Mouse (Mus musculus): ENCODE measurements around the gene Cog1.

The Cog1 gene

GRCm38 (mm10) chr11:113699643-113700042, 50.7 kb downstream of the Cog1 start:
- DNase-seq (ENCODE audit: low read depth, low spot score), result no peak

- DNase-seq (ENCODE audit: low read depth, low spot score), result peak; percentile 86
Observed at GRCm38 (mm10) chr11:113703758-113704157, 54.8 kb downstream of the Cog1 start.

DNA sequence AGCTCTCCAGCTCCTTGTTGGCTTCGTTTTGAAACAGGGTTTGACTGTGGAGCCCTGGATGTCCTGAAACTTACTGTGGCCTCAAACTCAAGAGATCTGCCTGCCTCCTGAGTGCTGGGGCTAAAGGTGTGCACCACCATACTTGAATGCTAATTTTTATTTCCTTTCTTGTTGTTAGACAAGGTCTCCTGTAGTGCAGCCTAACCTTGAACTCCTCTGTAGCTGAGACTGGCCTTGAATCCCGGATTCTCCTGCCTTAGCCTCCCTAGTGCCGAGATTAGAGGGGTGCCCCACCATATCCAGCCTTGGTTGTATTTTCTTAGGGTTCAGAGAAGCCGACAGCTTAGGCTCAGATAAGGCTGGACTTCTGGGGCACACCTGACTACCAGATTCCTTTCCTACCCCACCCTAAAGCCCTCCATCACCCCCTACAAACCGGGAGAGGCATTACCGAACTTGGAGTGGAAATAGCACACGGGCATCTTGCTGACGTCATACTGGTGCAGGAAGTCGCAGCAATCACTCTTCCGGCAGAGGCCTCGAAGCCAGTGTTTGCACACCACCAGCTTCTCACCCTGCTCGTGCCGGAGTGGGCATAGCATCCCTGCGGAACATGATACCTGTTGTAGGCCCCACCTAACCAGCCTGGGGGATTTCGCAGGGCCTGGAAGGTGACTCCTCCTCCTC, 57.1 kb downstream of the Cog1 start:
- no peak for DNase-seq (ENCODE audit: low read depth, low spot score)

- no peak for DNase-seq (ENCODE audit: low read depth, low spot score)
Observed at GRCm38 (mm10) chr11:113708629-113709213, 59.8 kb downstream of the Cog1 start.

DNA sequence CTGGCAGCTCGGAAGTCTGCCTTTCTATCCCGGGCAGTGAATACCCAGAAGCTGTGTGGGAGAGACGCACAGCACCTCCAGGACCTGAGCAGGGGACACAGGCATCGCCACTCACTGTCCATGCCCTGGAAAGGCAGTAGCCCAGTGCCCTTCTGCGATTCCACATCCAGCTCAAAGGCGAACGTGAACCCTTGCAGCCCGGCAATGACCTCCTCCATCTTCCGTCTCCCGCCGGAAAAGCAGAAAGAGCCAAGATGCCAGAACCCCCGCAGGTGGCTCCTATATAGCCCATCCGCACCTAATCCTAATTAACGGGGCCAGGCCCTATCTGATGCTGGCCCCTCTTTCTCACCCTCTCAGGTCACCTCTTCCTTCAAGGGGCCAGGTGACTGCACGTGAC, 60.3 kb downstream of the Cog1 start:
- DNase-seq (ENCODE audit: low read depth, low spot score), result no peak

- peak; percentile 65 for DNase-seq (ENCODE audit: low read depth, low spot score)
Observed at GRCm38 (mm10) chr11:113709731-113710256, 60.8 kb downstream of the Cog1 start, which contains the start of gene Cpsf4l. TSS of gene Cpsf4l (minus strand) at chr11:113710017.

DNA sequence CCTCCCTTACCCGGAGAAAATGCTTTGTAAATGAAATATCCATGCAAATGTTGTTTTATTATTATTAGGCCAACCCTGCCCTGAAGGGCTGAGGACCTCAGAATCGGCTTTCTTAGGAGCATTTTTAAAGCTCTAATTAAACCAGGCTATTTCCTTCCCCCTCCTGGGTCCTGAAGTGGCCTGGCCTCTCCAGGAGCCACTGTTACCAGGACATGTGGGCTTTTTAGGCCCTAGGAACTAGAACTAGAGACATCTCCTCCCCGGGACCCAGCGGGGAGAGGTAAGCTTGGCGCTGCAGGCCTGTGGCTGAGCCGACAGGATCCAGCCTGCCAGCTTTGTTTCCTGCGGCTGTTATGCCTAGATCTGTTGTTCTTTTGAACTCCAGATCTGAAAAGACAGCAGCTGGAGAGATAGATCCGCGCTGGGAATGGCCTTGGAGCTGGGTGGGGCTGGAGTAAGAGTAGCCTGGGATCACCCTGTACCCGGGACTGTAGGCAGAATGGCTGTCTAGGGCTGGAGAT, 61.3 kb downstream of the Cog1 start:
- peak; percentile 47 for DNase-seq (ENCODE audit: low read depth, low spot score)

DNA sequence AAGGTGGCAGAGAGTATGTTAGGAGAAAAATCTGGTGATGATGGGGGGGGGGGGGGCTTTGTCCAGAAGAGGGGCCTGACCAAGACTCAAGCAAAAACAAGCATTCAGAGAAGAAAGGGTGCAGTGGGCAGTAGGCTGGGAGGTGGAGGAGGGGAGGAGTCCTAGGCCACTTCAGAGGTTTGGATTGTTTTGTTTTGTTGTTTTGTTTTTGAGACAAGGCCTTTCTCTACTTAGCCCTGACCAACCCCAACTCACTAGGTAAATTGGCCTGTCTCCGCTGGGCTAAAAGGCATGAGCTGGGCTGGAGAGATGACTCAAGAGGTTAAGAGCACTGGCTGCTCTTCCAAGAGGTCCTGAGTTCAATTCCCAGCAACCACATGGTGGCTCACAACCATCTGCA, 62.1 kb downstream of the Cog1 start:
- DNase-seq (ENCODE audit: low read depth, low spot score), result no peak

DNA sequence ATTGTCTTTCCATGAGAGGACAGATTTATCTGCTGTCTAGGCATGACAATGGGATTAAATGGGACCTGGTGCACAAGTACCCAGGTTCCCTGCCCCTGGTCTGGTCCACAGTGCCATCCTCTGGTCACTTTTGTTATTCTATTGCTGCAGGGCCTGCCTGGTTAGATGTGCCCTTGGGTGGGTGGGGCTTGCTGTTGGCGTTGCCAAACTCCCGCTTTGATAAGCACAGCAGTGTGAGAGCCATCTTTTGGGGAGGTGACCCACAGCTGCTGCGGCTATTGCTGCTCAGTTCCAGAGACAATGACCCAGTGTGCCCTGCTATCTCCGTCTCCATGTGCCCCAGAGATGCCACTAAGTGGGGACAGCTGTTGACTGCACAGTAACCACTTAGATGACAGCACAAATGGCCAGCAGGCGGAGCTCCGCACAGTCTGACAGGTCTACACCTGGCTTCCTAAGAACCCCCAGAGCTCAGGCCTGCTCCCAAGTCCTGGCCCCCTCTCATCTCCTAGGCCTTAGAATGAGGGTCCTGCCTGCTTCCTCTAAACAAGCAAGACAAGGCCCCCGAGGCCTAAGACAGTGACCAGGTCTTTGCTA, 66.2 kb downstream of the Cog1 start:
- peak; percentile 53 for DNase-seq (ENCODE audit: low read depth, low spot score)

GRCm38 (mm10) chr11:113716132-113716531, 67.2 kb downstream of the Cog1 start:
- DNase-seq (ENCODE audit: low read depth, low spot score), result no peak

Measured in brain, adult 2 months (tissue).